Mouse (Mus musculus) B cell, adult 2 months (primary cell): ENCODE data around the gene Cst8.
"Not testable (repeated sequence)": the region's sequence is repeated elsewhere in the genome, so short reads cannot be mapped to it uniquely, and the experiment has no call there.

Experiments
- DNase-seq, 2 experiments: peaks; one replicate each; pipeline ENCODE4 v3.0.0; 2022

The Cst8 gene

DNA sequence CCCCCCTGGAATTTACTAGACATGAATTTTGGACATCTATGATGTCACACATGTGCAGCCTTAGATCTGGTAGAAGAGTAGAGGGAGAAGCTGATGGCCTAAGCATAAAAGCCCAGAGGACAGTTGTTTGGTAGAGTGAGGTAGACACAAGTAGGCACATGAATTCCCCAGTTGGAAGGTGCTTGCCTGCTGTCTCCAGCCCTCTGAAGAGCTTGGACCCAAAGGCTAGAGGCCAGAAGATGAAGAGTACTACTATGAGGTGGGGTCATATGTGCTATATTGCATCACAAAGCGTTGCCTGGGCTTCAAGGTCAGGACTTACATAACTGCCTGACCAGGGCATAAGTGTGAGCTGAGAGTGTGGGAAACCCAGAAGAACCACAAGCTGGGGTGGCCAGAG lies at the start of gene Cst8:
Gene Cst8 (plus strand): TSS at position 301 of the 400 bp plus-strand sequence.
- no peak for DNase-seq

DNA sequence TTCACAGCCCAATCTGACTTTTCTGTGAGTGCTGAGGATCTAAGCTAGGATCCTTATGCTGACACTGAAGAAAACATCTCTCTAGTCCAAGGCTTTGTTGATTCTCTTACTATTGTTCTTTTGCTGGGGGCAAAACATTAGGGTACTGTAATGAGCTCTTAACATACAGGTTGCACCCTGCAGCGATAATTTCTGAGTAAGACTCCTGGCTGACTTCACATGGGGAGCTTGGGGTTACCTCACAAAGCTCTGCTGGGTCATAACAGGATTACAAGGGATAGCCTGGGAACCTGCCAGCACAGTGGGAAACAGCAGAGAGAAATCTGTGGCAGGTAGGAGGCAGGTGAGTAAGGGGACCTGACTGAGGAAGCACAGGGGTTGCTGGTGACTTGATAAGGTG lies 48.5 kb upstream of the Cst8 start, which contains the start of gene Cstl1:
Gene Cstl1 (plus strand): TSS at position 301 of the 400 bp plus-strand sequence.
- DNase-seq: no peak

DNA sequence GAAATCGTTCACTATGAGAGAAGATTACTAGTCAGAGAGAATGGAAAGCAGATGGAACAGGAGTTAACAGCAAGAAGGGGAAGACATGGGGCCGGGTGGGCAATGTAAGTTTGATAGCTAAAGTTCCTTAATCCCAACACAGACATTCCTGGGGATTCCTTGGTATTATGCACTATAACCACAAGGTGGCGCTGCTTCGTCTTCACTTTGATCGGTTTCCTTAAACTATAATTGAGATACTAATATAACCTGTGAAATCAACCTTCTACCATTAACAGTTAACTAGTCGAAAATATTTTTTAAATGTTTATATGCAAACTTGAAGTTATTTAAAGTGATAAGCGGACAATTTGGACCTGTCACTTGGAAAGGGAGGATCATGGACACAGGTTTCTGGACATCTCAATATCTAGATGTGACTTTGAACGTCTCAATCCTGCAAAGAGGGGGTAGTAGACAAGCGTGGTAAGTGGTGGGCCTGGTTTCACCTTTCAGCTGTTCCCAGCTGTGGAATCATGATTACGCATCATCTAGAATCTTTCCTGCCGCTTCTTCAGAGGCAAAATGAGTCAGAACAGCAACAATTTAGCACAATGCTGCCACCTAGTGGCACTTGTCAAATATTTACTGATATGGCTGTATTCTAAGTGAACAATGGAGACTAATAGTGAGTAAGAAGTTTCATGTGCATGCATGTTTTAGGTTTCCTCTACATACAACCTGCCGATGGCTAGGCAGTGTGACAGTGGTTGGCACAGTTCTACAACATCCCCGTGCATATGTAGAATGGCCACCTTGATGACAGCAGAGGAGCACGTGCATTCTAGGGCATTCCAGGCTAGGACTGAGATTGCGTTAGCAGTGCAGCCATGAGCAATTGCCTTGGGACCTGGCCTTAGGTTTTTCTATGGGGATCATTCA lies 46.4 kb upstream of the Cst8 start:
- DNase-seq: peak; percentile 80 to 82

DNA sequence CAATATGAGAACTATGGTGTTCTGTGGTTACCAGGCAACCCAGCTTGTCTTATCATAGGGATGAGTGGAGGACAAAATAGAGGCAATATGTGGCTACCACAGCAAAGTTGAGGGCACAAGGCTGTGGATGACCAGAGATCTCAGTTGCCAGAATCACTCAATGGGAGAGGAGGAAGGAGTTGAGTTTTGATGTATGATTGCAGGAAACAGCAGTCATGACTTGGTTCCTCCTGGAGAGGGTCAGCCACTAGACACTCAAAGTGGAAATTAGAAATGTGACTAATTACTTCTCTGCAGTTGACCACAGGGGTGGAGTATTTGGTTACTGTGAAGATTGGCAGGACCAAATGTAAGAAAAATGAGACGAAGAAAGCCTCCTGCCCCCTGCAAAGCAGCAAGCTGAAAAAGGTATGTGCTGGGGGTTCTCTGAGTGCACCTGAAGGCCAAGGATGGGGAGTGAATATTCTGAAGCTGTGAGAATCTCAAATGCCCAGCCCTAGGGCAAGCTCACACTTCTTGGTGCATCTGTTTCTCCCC lies 44.2 kb upstream of the Cst8 start:
- no peak for DNase-seq

GRCm38 (mm10) chr2:148763648-148764388 lies 34.8 kb upstream of the Cst8 start:
- DNase-seq: peak; percentile 74

GRCm38 (mm10) chr2:148771397-148771796 lies 27.2 kb upstream of the Cst8 start, which contains the start of gene Cst11:
TSS of gene Cst11 (minus strand) at chr2:148771497.
- not testable (repeated sequence) for DNase-seq

DNA sequence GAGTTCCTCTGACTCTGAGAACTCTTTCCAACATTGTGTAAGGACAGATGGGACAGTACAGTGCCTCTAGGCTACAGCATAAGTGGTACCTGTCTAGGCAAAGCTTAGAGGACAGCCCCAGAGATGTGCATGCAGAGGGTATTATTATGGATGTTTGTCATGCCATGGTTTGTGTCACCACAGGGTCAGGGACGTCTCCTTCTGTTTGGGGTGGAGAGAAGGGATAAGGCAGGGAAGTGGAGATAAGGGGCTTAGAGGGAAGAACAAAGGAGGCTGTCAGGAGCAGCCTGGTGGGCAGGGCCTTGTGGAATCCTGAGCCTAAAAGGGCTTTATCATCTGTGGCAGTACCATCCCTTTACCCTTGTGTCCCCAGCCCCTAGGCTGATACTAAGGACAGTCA lies 16.9 kb upstream of the Cst8 start, which contains the start of gene 8030411F24Rik:
Gene 8030411F24Rik (plus strand): TSS at position 301 of the 400 bp plus-strand sequence.
- DNase-seq: no peak

- DNase-seq: no peak
These were observed 9.4 kb upstream of the Cst8 start, which contains the start of gene Cst12 for GRCm38 (mm10) chr2:148789142-148789541. TSS of gene Cst12 (plus strand) at chr2:148789361.

DNA sequence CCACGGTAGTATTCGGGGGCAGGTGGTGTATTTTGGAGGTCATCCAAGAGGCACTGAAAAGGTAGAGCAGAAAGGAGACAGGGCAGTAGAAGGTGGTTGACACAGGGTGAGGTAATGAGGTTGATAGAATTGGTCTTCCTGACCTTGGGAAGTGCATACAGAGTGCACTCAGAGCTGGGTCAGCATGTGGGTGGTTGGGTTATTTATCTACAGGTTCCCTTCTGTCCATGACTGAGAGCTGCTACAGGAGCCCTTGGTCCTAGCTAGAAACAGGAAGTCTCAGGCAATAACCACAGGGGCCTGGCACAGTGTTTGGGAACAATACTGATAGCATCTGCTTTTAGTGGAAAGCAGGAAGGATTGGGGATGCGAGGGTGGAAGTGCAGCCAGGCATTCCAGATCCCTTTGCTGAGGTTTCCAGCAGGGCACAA lies 2.9 kb downstream of the Cst8 start:
- DNase-seq: no peak

DNA sequence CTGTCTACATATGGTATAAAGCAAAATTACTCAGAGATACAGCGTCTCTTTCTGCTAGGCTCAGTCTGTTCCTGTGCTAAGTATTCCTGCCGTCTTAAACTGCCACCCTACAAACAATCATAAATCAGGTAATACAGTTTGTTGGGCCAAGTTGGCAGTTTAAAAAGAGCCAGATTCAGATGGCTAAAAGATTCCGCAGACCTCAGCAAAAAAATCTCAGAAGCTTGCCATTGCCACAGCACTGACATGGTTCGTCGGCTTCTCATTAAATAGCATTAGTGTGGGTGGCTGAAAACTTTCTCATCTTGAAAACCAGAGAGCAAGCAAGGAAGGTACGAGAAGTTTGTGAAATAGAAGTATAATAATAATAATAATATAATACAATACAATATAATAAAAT lies 8.1 kb downstream of the Cst8 start:
- DNase-seq: no peak

GRCm38 (mm10) chr2:148819909-148820308 lies 21.3 kb downstream of the Cst8 start, which contains the start of gene Cst13:
TSS of gene Cst13 (plus strand) at chr2:148820081.
- no peak for DNase-seq

- DNase-seq: no peak
These were observed 27.4 kb downstream of the Cst8 start for GRCm38 (mm10) chr2:148825986-148826385.

- no peak for DNase-seq
These were observed 36.3 kb downstream of the Cst8 start, which contains the start of gene Cst9 for GRCm38 (mm10) chr2:148834912-148835311. TSS of gene Cst9 (plus strand) at chr2:148835147.

GRCm38 (mm10) chr2:148838075-148838777 lies 39.6 kb downstream of the Cst8 start:
- DNase-seq: no peak

- DNase-seq: no peak
These were observed 40.6 kb downstream of the Cst8 start for GRCm38 (mm10) chr2:148839224-148839623.

GRCm38 (mm10) chr2:148851116-148851906 lies 52.7 kb downstream of the Cst8 start:
- peak; percentile 80 for DNase-seq
